Mouse (Mus musculus) adrenal gland, adult 8-10 months (tissue): ENCODE measurements around the gene Mrrf. TPM values are rescaled to one million over a fixed set of nuclear protein-coding genes. Genes with fewer than 3 reads are reported as not detected.

Experiments used
- DNase-seq: peaks from one replicate; pipeline ENCODE4 v3.0.0; 2022
- total RNA-seq, 4 experiments: library from RNA; stranded (reverse); gene quantifications; 2 replicates each; pipeline ENCODE4 v1.2.4; 2022

Mrrf gene
- 10 to 100 TPM; 22.1 to 29.7 (median 26.0) TPM for total RNA-seq

GRCm38 (mm10) chr2:36136300-36136941 lies at the start of gene Mrrf, which contains the start of gene Rbm18:
TSS of gene Mrrf (plus strand) at chr2:36136389.
TSS of gene Rbm18 (minus strand) at chr2:36136773.
- DNase-seq, result peak; percentile 86

- DNase-seq, result no peak
These were observed 47.0 kb upstream of the Mrrf start for GRCm38 (mm10) chr2:36089190-36089589.

DNA sequence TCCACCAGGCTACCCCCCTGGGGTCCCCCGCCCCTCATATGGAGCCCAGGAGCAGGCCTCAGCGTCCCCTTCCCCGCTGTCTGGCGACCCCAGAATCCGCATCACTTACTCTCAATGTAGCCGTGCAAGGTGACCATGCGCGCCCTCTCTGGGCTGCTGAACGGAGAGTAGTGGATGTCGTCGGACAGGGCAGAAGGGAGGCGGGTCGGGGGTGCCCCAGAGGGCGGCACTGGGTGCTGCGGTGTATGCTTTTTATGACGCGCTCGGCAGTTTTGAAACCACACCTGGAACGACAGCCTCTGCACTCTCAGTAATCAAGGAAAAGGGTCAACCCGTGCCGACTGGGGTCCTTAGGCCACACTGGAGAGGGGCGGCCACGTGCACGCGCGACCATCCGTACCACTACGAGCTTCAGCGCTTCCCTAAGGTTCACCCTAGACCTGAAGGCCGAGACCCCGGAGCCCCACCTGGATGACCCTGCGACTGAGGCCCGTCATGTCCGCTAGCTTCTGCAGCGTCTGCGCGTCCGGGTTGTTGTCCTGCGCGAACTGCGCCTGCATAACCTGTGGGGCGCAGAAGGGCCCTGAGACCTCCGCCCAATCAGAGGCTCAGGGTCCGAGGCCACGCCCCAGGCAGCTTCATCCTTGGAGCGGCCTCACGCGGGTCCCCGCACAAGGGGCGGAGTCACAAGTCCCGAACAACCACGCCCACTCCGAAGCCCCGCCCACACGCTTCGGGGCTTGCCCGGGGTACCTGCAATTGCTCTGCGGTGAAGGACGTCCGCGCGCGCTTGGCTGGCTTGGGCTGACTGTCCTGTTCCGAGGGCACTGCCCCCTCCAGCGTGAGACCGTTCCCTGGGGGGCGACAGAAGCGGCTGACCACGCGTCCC lies 45.1 kb upstream of the Mrrf start:
- peak; percentile 29 for DNase-seq

DNA sequence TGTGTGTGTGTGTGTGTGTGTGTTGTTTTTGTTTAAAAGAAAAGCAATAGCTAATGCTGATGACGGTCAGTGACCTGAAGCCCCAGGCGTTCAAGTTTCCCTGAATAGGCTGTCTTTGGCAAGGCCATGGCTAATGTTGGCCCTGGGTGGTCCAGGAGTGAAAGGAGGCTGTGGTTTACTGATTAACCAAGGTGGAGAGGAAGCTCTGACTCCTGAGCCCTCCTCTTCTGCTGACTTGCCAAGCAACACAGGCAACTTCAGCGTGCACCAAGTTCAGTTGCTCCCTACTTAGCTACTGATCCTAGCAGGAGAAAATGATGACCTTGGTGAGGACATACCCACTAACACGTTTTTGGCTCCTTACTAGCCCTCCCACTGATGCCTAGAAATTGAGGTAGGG lies 43.4 kb upstream of the Mrrf start:
- no peak for DNase-seq

GRCm38 (mm10) chr2:36093301-36093700 lies 42.9 kb upstream of the Mrrf start:
- DNase-seq, result no peak

DNA sequence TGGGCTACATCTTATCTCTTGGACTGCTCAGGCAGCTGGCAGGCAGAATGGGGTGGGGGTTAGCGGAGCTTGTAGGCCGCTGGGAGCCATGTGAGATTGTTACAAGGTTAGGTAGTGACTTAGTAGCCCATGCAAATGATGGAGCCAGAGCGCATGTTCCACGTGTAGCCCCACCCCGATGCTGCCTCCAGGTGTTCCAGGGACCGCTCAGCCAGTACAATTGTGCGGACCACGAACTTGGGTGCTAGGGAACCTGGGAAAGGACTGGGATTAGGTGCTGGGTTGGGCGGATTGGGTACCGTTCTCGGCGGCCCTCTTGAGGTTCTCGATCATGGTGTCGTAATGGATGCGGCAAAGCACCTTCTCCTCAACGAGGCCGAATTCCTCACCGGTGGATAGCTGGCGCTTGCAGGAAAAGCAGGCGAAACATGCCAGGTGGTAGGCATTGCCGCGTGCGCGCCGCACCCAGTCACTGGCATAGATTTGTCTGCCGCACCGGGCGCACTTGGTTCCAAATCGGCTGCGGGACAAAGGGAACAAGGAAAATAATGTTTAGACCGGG lies 42.2 kb upstream of the Mrrf start:
- DNase-seq, result no peak

- no peak for DNase-seq
These were observed 38.9 kb upstream of the Mrrf start for GRCm38 (mm10) chr2:36097129-36097815.

DNA sequence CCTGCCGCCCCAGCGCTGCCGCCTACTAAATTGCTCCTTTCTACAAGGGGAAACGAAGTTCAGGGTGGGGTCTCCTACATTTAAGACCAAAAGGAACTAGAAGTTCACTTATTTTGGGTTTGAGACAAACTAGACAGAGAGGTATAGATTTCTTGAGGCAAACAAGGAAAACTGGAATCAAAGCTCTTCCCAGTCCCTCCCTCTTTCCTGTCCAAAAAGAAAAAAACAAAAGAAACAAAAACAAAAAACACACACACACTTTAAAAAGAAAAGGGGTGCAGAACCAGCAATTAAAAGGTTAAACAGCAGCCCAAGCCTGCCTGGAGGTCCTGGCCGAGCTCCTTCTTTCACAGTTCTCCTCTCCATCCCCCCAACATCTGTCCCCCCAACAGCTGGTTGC lies 38.2 kb upstream of the Mrrf start:
- DNase-seq, result no peak

- no peak for DNase-seq
These were observed 36.5 kb upstream of the Mrrf start for GRCm38 (mm10) chr2:36099739-36100138.

DNA sequence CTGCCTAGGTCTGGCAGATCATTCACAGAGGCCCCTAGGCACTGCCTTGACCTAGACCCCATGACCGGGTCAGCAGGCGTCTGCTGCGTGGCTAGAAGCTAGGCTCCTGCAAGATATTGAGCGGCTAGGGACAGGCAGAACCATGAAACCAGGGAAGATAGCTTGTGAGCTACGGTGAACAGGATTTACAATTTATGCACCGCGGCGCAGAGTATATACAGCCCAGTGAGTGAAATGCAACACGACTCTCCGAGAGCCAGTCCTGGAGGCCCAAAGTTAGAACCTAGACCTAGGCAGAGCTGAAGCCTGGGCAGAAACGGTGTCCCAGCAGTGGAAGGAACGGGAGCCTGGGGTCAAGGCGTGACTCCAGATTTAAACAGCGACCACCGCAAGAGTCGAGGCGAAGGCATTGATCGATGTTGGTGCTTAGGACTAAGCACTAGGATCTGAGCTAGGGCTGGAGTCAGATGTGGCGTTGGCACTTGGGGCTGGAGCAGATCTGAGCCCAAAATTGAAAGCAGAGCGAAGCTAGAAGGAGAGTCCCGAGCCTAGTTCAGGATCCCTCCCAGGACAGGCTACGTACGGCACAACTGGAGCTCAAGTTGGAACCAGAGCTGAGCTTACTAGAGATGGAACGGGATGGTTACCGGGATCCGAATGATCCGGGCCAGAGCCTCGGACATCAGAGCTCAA lies 34.2 kb upstream of the Mrrf start:
- no peak for DNase-seq

- DNase-seq, result no peak
These were observed 33.6 kb upstream of the Mrrf start for GRCm38 (mm10) chr2:36102559-36102946.

- DNase-seq, result no peak
These were observed 33.1 kb upstream of the Mrrf start for GRCm38 (mm10) chr2:36103069-36103554.

DNA sequence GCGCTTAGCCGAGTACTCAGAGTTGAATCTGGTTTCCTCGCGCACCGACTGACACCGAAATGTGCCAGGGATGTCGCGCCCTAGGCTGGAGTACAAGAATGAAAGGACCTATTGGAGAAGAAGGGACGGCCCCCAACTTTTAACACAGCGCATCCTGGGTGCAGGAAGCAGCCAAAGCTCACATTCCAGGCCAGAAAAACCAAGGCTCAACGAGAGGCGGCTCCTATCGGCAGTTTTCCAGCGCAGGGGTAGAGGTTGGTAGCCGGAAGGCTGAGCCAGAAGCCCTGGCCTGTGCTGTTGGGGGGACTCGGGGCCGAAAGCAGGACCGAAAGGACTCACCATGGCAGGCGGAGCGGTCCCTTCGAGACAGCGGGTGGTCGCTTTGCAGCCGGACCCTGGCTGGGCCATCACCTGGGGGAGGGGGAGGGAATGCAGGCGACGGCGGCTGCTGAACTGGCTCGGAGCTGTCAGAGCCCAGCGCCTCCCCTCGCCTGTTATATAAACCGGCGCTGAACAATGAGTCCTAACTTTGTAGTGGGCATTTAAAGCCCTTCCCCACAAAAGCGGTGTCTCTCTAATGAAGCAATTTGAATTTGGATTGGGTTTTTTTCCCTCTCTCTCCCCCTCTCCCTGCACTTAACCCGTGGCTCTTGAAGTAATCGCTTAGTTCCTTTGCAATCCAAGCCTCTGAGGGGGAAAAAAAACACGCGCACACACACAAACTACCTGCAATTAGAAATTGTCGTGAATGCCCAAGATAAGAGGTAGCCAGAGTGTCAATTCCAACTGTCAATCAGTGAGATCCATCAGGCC lies 32.4 kb upstream of the Mrrf start:
- DNase-seq, result no peak

GRCm38 (mm10) chr2:36104436-36104955 lies 31.7 kb upstream of the Mrrf start:
- DNase-seq, result no peak

- DNase-seq, result no peak
These were observed 31.0 kb upstream of the Mrrf start, which contains the start of gene Lhx6 for GRCm38 (mm10) chr2:36104956-36105741. TSS of gene Lhx6 (minus strand) at chr2:36105408.

- no peak for DNase-seq
These were observed 27.6 kb upstream of the Mrrf start for GRCm38 (mm10) chr2:36108615-36109014.

DNA sequence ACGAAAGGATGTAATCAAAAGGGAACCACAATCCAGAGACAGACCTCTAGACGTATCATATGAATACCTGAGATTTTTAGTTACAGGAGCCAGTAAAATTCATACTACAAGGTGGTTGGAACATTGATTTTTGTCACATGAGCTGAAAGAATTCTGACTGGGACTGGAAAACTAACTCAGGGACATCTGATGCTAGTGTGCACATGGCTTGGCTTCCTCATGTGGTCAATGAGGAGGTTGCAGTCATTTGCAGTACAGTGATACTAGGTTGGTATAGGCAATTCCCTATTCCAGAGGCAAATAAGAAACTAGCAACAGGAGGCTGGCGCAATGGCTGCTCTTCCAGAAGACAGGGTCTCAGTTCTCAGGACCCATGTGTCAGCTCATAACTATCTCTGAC lies 23.6 kb upstream of the Mrrf start:
- no peak for DNase-seq

- DNase-seq, result no peak
These were observed 9.3 kb upstream of the Mrrf start for GRCm38 (mm10) chr2:36126795-36127429.

DNA sequence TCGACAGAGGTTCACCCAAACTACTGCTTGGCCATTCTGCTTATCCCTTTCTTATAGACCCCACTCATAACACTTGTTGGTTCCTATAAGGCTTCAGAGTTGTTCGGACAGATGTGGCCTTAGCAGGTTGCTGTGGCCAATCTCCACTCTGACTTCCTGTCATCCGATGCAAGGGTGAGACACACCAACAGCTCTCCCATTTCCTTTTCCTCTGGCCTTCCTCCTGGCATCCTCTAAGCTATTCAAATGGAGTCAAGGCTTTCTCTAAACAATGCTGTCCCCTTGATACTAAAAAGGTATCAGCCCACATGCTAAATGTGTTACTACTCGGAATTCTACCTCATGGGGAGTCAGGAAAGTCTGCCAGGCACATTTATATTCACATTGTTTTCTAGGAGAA lies 8.2 kb upstream of the Mrrf start:
- no peak for DNase-seq

DNA sequence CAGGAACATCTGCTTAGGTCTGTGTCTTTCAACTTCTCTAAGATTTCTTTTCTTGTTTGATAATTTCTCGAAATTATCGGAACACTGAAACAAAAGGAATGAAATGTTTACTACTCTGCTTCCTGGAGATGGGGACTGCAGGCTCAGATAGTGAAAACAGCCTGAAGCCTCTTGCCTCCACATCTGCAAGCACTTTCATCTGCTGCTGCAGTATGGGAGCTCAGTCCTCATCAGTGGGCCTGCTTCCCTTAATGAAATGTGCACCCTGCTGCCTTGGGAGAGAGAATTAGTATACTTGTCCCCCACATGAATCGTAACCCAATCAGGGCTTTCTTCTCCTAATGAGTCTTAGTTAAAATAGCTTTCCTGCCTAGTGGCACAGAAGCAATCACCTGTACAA lies 7.1 kb upstream of the Mrrf start:
- no peak for DNase-seq
